Mouse (Mus musculus) hindbrain, embryonic 12.5 days (tissue): ENCODE results near the gene Gm43518. TPM values are rescaled to one million over a fixed set of nuclear protein-coding genes. Genes with fewer than 3 reads are reported as not detected.

Experiments
- ATAC-seq: fragments of 200-750 bp; cut with Nextera tagmentation; 2 replicates; pipeline ENCODE4 v1.8.0; 2017; ENCODE audit warnings: moderate TSS enrichment; ENCODE audit not compliant: low FRiP score
- H3K27ac ChIP-seq: fragments of 300-500 bp; sonication (generic); 2 replicates; pipeline ENCODE4 v1.5.1; 2016; ENCODE audit warnings: mild to moderate bottlenecking
- H3K27me3 ChIP-seq: fragments of 300-500 bp; sonication (generic); 2 replicates; pipeline ENCODE4 v1.6.1; 2016; ENCODE audit warnings: mild to moderate bottlenecking
- H3K36me3 ChIP-seq: fragments of 300-500 bp; sonication (generic); 2 replicates; pipeline ENCODE4 v1.6.1; 2016; ENCODE audit warnings: mild to moderate bottlenecking
- H3K4me1 ChIP-seq: fragments of 300-500 bp; sonication (generic); 2 replicates; pipeline ENCODE4 v1.6.1; 2016
- H3K4me2 ChIP-seq: fragments of 300-500 bp; sonication (generic); replicated peaks from 2 replicates; pipeline ENCODE4 v1.6.1; 2016; ENCODE audit warnings: mild to moderate bottlenecking
- H3K4me3 ChIP-seq: fragments of 300-500 bp; sonication (generic); 2 replicates; pipeline ENCODE4 v1.5.1; 2016; ENCODE audit warnings: mild to moderate bottlenecking
- H3K9ac ChIP-seq: fragments of 300-500 bp; sonication (generic); 2 replicates; pipeline ENCODE4 v1.6.1; 2016; ENCODE audit warnings: mild to moderate bottlenecking, moderate library complexity
- H3K9me3 ChIP-seq: fragments of 300-500 bp; sonication (generic); replicated peaks from 2 replicates; pipeline ENCODE4 v1.6.1; 2016; ENCODE audit warnings: mild to moderate bottlenecking
- WGBS: fragments of 180-500 bp; shearing (Covaris S2); methylation state at CpG from one replicate; pipeline ENCODE4 v1.1.7; 2016; 5-methylcytosine and 5-hydroxymethylcytosine counted together
- polyA plus RNA-seq: library from polyadenylated mRNA; unstranded; fragments of >200 nt; fragmentation: Nextera tagmentation; extraction: Ambion mirVana; gene quantifications from 2 replicates; pipeline ENCODE4 v1.2.1, GENCODE M21; 2016

Gm43518 gene
- polyA plus RNA-seq, 1 experiment from 2014 or later, result 4.0 TPM

GRCm38 (mm10) chr5:123904059-123904672 is 23.1 kb upstream of the Gm43518 start:
- H3K9ac ChIP-seq, result no peak overlapping the region
- WGBS, result 72% methylated on average over 11 of the region's 11 CpGs
- no peaks in the 10 kb centered on the region for H3K27me3 ChIP-seq
- H3K36me3 ChIP-seq, result peaks cover 10% of the 10 kb centered on the region
- H3K9me3 ChIP-seq, result no peaks in the 10 kb centered on the region
- no peak overlapping the region for H3K4me3 ChIP-seq
- H3K4me1 ChIP-seq, result peaks cover 16% of the 10 kb centered on the region
- no peak overlapping the region for H3K27ac ChIP-seq
- no peak overlapping the region for H3K4me2 ChIP-seq
- no peak for ATAC-seq

DNA sequence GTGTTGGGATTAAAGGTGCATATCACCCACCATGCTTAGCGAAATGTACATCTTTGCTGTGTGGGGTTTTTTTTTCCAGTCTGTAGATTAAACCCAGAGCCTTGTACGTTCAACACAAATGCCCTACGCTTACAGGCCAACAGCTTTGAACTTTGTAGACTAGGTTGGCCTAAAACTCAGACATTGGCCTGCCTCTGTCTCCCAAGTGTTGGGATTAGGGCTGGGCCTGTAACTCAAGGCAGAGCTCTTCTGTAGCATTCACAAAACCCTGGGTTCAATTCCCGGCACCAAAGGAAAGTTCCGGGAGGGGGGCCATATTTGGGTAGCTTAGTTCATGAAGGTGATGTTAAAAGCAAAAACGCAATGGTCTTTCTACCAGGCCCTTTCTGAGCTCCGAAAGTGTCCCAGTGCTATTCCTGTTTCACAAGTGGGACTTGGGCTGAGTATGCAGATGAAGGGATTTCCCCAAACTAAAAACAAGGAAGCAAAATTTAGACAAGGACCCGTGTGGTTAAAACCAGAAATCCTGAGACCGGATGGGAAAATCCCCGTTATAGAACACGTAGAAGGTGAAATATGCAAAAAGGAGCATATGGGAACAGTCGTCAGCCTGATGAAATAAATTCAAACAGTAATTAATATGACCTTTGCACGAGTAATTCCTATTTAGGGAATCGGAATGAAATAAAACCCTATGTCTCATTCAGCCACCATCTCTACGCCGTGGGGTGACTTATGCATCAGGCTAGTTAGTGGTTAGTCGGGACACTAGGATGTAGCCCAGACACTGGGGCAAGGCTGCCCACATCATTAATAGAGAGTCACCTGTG is 20.9 kb upstream of the Gm43518 start:
- Histone ChIP-seq H3K36me3 (peaks cover 28% of the 10 kb centered on the region), H3K4me1 (peaks cover 16% of the 10 kb centered on the region), H3K27ac (no peak overlapping the region), H3K4me3 (0 out of 2 replicates have a peak overlapping the region, but pooled peaks have one; percentile 92), H3K27me3 (no peaks in the 10 kb centered on the region), H3K4me2 (peak overlapping the region; percentile 80; the same call in 1 of the 2 replicates), H3K9ac (0 out of 2 replicates have a peak overlapping the region, but pooled peaks have one; percentile 98), H3K9me3 (no peaks in the 10 kb centered on the region)
- WGBS, result 71% methylated on average over 17 of the region's 17 CpGs
- no peak for ATAC-seq

DNA sequence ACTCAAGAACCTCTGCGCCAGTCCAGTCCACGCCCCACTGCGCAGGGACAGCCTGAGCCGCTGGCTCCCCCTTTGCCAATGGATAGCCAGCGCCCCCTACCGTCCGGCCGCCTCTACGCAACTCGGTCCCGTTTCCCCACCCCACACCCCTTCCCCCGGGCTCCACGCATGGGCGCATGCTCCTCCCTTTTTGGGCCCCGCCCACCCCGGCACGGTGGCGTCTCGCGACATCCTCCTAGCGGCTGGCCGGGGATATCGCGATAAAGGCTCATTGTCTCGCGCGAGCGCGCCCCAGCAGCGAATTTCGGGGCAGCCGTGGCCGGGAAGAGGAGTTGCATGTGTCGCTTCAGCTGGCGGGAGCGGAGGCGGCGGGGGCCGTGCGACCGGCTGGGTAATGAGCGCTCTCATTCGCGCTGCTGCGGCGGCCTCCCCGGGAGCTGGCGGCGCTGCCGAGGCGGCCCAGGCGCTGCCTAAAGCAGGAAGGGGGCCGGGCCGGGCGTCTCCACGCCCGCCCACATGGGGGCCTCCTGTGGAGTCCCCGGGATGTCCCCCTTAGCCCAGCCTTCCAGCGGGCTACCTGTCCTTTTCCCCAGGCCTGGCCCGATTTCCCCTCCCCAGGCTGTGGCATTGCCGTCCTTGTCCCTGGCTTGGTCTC is 20.1 kb upstream of the Gm43518 start, which contains the start of gene Denr:
Gene Denr, plus strand, starts transcription at position 200 of the 655 bp plus-strand sequence.
- 0% methylated on average over 61 of the region's 61 CpGs for WGBS
- peak within 1 kb of the TSS; percentile 98 for H3K9ac ChIP-seq
- ATAC-seq, result peak; percentile 94

DNA sequence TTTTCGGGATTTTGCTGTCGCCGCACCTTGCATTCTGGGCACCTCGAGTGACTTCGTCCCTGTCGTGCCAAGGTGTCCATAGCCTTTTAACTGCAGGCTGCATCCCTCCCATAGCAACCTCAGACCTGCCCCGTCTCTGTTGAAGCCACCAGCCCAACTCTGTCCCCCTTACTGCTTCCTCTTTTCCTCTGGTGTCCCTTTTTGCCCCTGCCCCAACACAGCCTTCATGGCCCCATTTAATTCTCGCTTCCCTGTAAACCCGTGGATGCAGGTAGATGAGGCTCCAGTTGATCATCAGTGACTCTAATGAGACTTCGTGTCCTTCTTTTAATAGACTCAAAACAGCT is 19.6 kb upstream of the Gm43518 start:
- Histone ChIP-seq H3K27me3 (no peaks in the 10 kb centered on the region), H3K36me3 (peaks cover 32% of the 10 kb centered on the region), H3K27ac (peak overlapping the region; percentile 86), H3K4me2 (peak overlapping the region; percentile 80), H3K9me3 (no peaks in the 10 kb centered on the region), H3K9ac (peak overlapping the region; percentile 98), H3K4me3 (peak overlapping the region; percentile 92), H3K4me1 (peaks cover 16% of the 10 kb centered on the region)
- 5% methylated on average over 10 of the region's 10 CpGs for WGBS
- ATAC-seq, result no peak

More for the DNA sequence above, 20.1 kb upstream of the Gm43518 start, which contains the start of gene Denr:
- no peaks in the 10 kb centered on the region for H3K9me3 ChIP-seq
- H3K4me1 ChIP-seq, result peaks cover 16% of the 10 kb centered on the region
- H3K27me3 ChIP-seq, result no peaks in the 10 kb centered on the region
- H3K4me3 ChIP-seq, result peak within 1 kb of the TSS; percentile 92
- H3K36me3 ChIP-seq, result peaks cover 30% of the 10 kb centered on the region
- H3K27ac ChIP-seq, result peak within 1 kb of the TSS; percentile 86
- H3K4me2 ChIP-seq, result peak within 1 kb of the TSS; percentile 80

DNA sequence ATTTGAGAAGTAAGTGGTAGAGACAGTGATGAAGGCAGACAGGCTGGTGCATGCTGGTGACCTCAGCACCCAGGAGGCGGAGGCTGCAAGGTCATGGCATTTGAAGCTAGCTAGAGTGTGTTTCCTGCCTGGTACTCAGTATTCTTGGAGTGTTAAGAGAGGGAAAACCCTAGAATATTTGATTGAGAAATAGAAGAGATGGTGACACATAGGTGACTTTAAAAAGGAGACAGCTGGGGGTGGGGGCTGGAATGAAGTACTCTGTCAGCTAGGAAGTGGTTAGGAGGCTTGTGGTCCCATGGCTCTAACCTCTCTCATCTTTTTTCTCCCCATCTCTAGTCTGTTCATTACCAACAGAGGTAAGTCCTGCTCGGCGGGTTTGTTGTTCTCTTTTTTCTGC is 12.4 kb upstream of the Gm43518 start:
- Histone ChIP-seq H3K9me3 (no peaks in the 10 kb centered on the region), H3K4me3 (no peak overlapping the region), H3K4me2 (no peak overlapping the region), H3K27ac (no peak overlapping the region), H3K36me3 (peaks cover 76% of the 10 kb centered on the region), H3K9ac (no peak overlapping the region), H3K4me1 (0 out of 2 replicates have a peak, but pooled peaks cover 3% of the 10 kb centered on the region), H3K27me3 (no peaks in the 10 kb centered on the region)
- WGBS, result 93% methylated on average over 3 of the region's 3 CpGs
- ATAC-seq, result no peak

- Histone ChIP-seq H3K4me2 (no peak overlapping the region), H3K27me3 (no peaks in the 10 kb centered on the region), H3K9me3 (no peaks in the 10 kb centered on the region), H3K27ac (no peak overlapping the region), H3K9ac (no peak overlapping the region), H3K36me3 (peaks cover 83% of the 10 kb centered on the region), H3K4me1 (no peaks in the 10 kb centered on the region), H3K4me3 (no peak overlapping the region)
- no peak for ATAC-seq
- 92% methylated on average over 6 of the region's 6 CpGs for WGBS
Measured at GRCm38 (mm10) chr5:123922112-123922511, 5.1 kb upstream of the Gm43518 start.

DNA sequence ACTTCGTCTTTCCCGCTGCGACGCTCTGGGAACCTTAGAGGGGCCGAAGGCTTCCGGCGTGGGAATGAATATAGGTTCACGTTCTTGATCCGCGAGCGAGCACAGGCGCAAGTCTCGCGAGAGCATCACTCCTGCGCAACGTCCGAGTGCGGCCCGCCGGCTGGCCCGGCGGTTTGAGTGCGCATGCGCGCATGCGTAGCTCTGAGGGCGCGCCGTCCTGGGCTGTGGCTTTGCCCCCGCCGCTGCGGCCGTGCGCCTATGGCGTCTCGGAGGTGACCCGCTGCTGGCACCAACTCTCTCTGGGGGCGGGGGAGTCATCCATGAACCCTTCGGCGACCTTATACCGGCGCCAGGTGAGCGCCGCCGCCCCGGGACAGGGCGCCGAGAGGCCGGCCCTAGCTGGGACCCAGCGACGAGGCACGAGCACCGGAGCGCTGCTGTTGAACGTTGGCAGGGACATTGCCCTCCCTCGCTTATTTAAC is 3.3 kb downstream of the Gm43518 start, which contains the start of gene Ccdc62:
Gene Ccdc62, plus strand, starts transcription at position 172 of the 482 bp plus-strand sequence.
- under 1% methylated on average over 56 of the region's 56 CpGs for WGBS
- ATAC-seq, result peak; percentile 98
- H3K4me1 ChIP-seq, result peaks cover 4% of the 10 kb centered on the region; the same call in 1 of the 2 replicates
- peak within 1 kb of the TSS; percentile 89 for H3K27ac ChIP-seq
- peak within 1 kb of the TSS; percentile 91 for H3K9ac ChIP-seq
- H3K4me2 ChIP-seq, result peak within 1 kb of the TSS; percentile 78
- H3K36me3 ChIP-seq, result peaks cover 34% of the 10 kb centered on the region
- H3K27me3 ChIP-seq, result no peaks in the 10 kb centered on the region
- peak within 1 kb of the TSS; percentile 75 for H3K4me3 ChIP-seq
- no peaks in the 10 kb centered on the region for H3K9me3 ChIP-seq

- H3K4me1 ChIP-seq, result peaks cover 4% of the 10 kb centered on the region; the same call in 1 of the 2 replicates
- no peaks in the 10 kb centered on the region for H3K9me3 ChIP-seq
- peak; percentile 13; the same call in 1 of the 2 replicates for ATAC-seq
- peak overlapping the region; percentile 75 for H3K4me3 ChIP-seq
- H3K36me3 ChIP-seq, result peaks cover 28% of the 10 kb centered on the region
- H3K4me2 ChIP-seq, result peak overlapping the region; percentile 78
- peak overlapping the region; percentile 91 for H3K9ac ChIP-seq
- 52% methylated on average over 13 of the region's 13 CpGs for WGBS
- H3K27ac ChIP-seq, result no peak overlapping the region; the same call in 1 of the 2 replicates
- H3K27me3 ChIP-seq, result no peaks in the 10 kb centered on the region
Measured at GRCm38 (mm10) chr5:123931131-123931530, 3.9 kb downstream of the Gm43518 start.

GRCm38 (mm10) chr5:123932927-123933326 is 5.7 kb downstream of the Gm43518 start:
- H3K4me3 ChIP-seq, result no peak overlapping the region
- no peak overlapping the region for H3K9ac ChIP-seq
- H3K27me3 ChIP-seq, result no peaks in the 10 kb centered on the region
- H3K4me1 ChIP-seq, result peaks cover 4% of the 10 kb centered on the region; the same call in 1 of the 2 replicates
- H3K4me2 ChIP-seq, result no peak overlapping the region
- H3K9me3 ChIP-seq, result no peaks in the 10 kb centered on the region
- H3K27ac ChIP-seq, result no peak overlapping the region
- ATAC-seq, result no peak
- H3K36me3 ChIP-seq, result peaks cover 10% of the 10 kb centered on the region

- no peak overlapping the region for H3K4me2 ChIP-seq
- no peaks in the 10 kb centered on the region for H3K9me3 ChIP-seq
- no peak overlapping the region for H3K4me3 ChIP-seq
- H3K27me3 ChIP-seq, result no peaks in the 10 kb centered on the region
- no peak overlapping the region for H3K27ac ChIP-seq
- peaks cover 4% of the 10 kb centered on the region; the same call in 1 of the 2 replicates for H3K36me3 ChIP-seq
- H3K9ac ChIP-seq, result no peak overlapping the region
- H3K4me1 ChIP-seq, result peaks cover 4% of the 10 kb centered on the region; the same call in 1 of the 2 replicates
- 87% methylated on average over 12 of the region's 12 CpGs for WGBS
- ATAC-seq, result no peak
Measured at GRCm38 (mm10) chr5:123933556-123933955, 6.3 kb downstream of the Gm43518 start.

GRCm38 (mm10) chr5:123933957-123934591 is 6.9 kb downstream of the Gm43518 start:
- Histone ChIP-seq H3K4me2 (no peak overlapping the region), H3K27ac (no peak overlapping the region), H3K4me1 (peaks cover 4% of the 10 kb centered on the region; the same call in 1 of the 2 replicates), H3K4me3 (no peak overlapping the region), H3K9ac (no peak overlapping the region), H3K9me3 (no peaks in the 10 kb centered on the region), H3K27me3 (no peaks in the 10 kb centered on the region), H3K36me3 (no peaks in the 10 kb centered on the region)
- ATAC-seq, result no peak
- 38% methylated on average over 18 of the region's 18 CpGs for WGBS
